Mouse (Mus musculus) inflammation-experienced regulatory T-cells, adult 6 months (primary cell): Measurements from ENCODE around the gene Ndufa10. TPM values are rescaled to one million over a fixed set of nuclear protein-coding genes. Genes with fewer than 3 reads are reported as not detected.

ENCODE experiments used
- ATAC-seq: one replicate; pipeline ENCODE4 v1.8.0; 2017
- polyA plus RNA-seq, 3 experiments: library from polyadenylated mRNA; unstranded; fragments of 100-300 nt; shearing (Covaris generic); gene quantifications; one replicate each; pipeline ENCODE4 v1.2.1; 2017

Gene Ndufa10
- polyA plus RNA-seq, 3 experiments from 2014 or later: 157 to 216 (median 180) TPM

- ATAC-seq: no peak
Observed at GRCm38 (mm10) chr1:92430991-92431390, 42.7 kb downstream of the Ndufa10 start.

- no peak for ATAC-seq
Observed at GRCm38 (mm10) chr1:92424714-92425113, 48.9 kb downstream of the Ndufa10 start.

DNA sequence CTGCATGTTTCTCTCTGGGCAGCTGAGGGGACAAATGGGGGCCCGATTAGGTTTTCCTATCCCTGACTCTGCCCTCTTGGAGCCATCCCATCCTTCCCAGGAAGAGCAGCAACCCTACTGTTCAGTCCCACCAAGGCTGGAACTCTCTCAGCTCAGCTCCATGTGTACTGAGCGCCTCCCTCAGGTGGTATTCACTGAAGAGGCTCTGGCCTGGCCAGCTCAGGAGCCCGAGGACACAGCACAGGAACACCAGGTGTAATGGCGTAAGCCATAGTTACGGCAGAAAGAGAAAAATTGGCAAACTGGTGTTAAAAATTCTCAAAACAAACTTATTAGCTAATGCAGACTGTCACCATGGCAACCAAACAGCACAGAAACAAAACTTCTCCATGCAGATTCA, 68.5 kb downstream of the Ndufa10 start:
- no peak for ATAC-seq

- ATAC-seq: no peak
Observed at GRCm38 (mm10) chr1:92400556-92400955, 73.1 kb downstream of the Ndufa10 start.

DNA sequence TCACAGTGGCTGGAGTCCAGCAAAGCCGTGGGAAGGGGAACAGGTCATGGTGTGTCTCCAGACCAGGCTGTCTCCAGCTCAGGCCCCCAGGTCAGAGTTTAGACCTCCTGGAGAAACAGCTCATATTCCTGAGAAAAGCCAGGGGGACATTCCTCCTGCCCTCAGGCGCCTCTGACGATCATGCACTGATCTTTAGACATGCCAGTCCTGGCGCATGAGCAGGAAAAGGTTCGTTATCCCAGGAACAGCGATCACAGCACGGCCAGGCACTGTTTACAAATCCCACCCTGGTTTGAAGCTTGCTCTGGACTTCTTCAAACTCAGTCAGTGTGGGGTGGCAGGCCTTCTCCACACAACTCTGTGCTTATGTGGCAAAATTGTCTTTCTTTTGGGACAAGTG, 75.1 kb downstream of the Ndufa10 start:
- no peak for ATAC-seq

GRCm38 (mm10) chr1:92397511-92398051, 76.1 kb downstream of the Ndufa10 start:
- no peak for ATAC-seq

- ATAC-seq: no peak
Observed at GRCm38 (mm10) chr1:92394279-92394678, 79.4 kb downstream of the Ndufa10 start.

- no peak for ATAC-seq
Observed at GRCm38 (mm10) chr1:92393166-92393565, 80.5 kb downstream of the Ndufa10 start.

Other genes with a start within 250 kb of the Ndufa10 start
- not detected for gene Olfr1416, start 11.3 kb upstream of the Ndufa10 start, polyA plus RNA-seq
- gene Olfr1415, start 22.2 kb upstream of the Ndufa10 start, polyA plus RNA-seq: not detected
- not detected for gene Olfr1414, start 44.8 kb upstream of the Ndufa10 start, polyA plus RNA-seq
- not detected for gene Olfr1413, start 97.5 kb upstream of the Ndufa10 start, polyA plus RNA-seq
- gene Olfr1412, start 111.9 kb upstream of the Ndufa10 start, polyA plus RNA-seq: not detected
- gene Olfr1411, start 120.6 kb upstream of the Ndufa10 start, polyA plus RNA-seq: not detected
- gene Olfr1410, start 131.9 kb upstream of the Ndufa10 start, polyA plus RNA-seq: not detected
- gene Olfr12, start 143.9 kb upstream of the Ndufa10 start, polyA plus RNA-seq: not detected
- gene Cops9, start 168.1 kb upstream of the Ndufa10 start, polyA plus RNA-seq: 100 to 1,000 TPM; 205 to 272 (median 248) TPM
- gene Otos, start 175.0 kb upstream of the Ndufa10 start, polyA plus RNA-seq: 1 to 10 TPM in 2 of 3 experiments, under 1 TPM in 1; 0.64 to 2.5 (median 1.7) TPM